Mouse (Mus musculus): ENCODE results near the gene Atp11c.

DNA sequence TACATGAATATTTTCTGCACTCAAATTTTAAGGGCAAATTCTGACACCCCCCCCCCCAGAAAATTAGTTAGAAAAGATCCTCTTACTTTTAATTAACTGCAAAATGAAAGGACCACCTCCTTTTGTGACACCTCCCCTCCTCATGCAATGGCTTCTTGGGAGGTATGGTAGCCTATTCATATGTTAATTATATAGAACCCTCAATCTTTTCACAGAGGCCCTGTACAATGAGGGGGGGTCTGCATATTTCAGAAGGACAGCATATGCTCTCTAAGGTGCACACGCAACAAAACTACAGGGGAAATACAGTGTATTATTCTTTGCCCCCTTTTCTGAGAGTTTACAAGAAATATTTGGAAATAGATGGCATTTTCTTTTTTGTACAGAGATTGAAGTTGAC, 94.7 kb downstream of the Atp11c start:
- TF ChIP-seq CTCF (IDR thresholded peaks at IDR 0.05; ENCODE audit: low read depth) (no peak), EP300 (optimal IDR thresholded peaks at IDR 0.05) (no peak)

Measured in stomach, postnatal 0 days (tissue).